Comparison of ENCODE assay signal across 9 mouse cellular contexts in the genomic region with DNA sequence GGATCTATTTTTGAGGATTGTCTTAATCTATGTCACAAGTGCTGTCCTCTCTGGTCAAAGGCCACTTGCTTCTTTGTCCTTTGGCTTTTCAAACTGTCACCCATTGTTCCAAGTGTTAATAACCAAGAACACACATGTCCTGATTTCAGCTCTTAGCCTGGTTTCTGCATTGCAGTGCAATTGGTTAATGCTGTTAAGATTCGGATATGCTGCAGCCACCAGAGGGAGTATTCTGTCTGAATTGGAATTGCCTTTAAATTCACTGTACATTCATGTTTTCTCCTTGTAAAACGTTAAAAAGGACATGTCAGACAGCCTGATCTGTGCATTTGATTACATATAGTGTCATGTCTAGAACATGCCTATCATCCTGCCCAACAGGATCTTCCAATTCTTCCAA. TPM values are rescaled to one million over a fixed set of nuclear protein-coding genes. Genes with fewer than 3 reads are reported as not detected.
DNase-seq lines count a peak whose midpoint lies in the region; ATAC-seq and TF ChIP-seq lines count a peak whose summit lies in the region.
"Had no signal": no experiment of that assay in that cellular context is flagged by ENCODE, and none has a peak within 500 bp of the region (broad histone marks: within the 10 kb centered on the region; RNA-seq: fewer than 3 reads in every experiment).

No protein-coding gene starts in this region.

- no peak for TF ChIP-seq POLR2A in kidney, adult 2 months (IDR thresholded peaks at IDR 0.05; ENCODE audit: low read depth, low read length)

- no peaks in the 10 kb centered on the region for H3K36me3 ChIP-seq in kidney, adult 2 months (ENCODE audit: control insufficient read depth, insufficient read depth, low read length)
- no peaks in the 10 kb centered on the region for H3K36me3 ChIP-seq in kidney, embryonic 16.5 days (ENCODE audit: insufficient read depth, low read length)

- no peak overlapping the region for H3K4me2 ChIP-seq in kidney, embryonic 16.5 days (replicated peaks; ENCODE audit: low read depth, low read length)

- no peak overlapping the region for H3K9ac ChIP-seq in kidney, embryonic 16.5 days (replicated peaks; ENCODE audit: low read length)

- TF ChIP-seq CTCF in kidney, adult 2 months (conservative IDR thresholded peaks at IDR 0.05; ENCODE audit: insufficient read depth, insufficient read length, low read depth, low read length), result no peak

- intact Hi-C loops in left cerebral cortex, postnatal 14 days (cut with DNase I), result loop anchor here (2.0 kb wide), 1 partner anchor 1088 kb away; no protein-coding TSS in a partner anchor

- no peak overlapping the region for H3K4me3 ChIP-seq in kidney, adult 2 months (ENCODE audit: insufficient read depth, low read depth, low read length)
- H3K4me3 ChIP-seq in kidney, embryonic 16.5 days (ENCODE audit: low read length), result no peak overlapping the region
- H3K4me3 ChIP-seq: myocyte had no signal

- no peaks in the 10 kb centered on the region for H3K27me3 ChIP-seq in kidney, adult 2 months (replicated peaks; ENCODE audit: control insufficient read depth, insufficient read depth, low read length)
- H3K27me3 ChIP-seq in kidney, embryonic 16.5 days (ENCODE audit: insufficient read depth, low read length), result no peaks in the 10 kb centered on the region

- no peak overlapping the region for H3K27ac ChIP-seq in kidney, adult 2 months (ENCODE audit: insufficient read depth, low read depth, low read length)
- H3K27ac ChIP-seq in kidney, embryonic 16.5 days (ENCODE audit: low read length), result no peak overlapping the region

- 14% methylated on average over 2 of the region's 2 CpGs for WGBS in kidney, adult 2 months
- WGBS in kidney, embryonic 16.5 days, result 48% methylated on average over 2 of the region's 2 CpGs

- no peaks in the 10 kb centered on the region for H3K4me1 ChIP-seq in kidney, adult 2 months (ENCODE audit: control insufficient read depth, insufficient read depth, low read length)
- no peaks in the 10 kb centered on the region for H3K4me1 ChIP-seq in kidney, embryonic 16.5 days (ENCODE audit: insufficient read depth, low read length)

- no peak for ATAC-seq in kidney, embryonic 16.5 days (ENCODE audit: low FRiP score, low TSS enrichment)
- no peak for ATAC-seq in monocyte, adult 5-6 weeks (replicated peaks; ENCODE audit: insufficient number of reproducible peaks, low FRiP score, low TSS enrichment, poor library complexity, severe bottlenecking)

- peak; percentile 8 for DNase-seq in kidney, adult 2 months
- DNase-seq in Muller cell, postnatal 12 days (ENCODE audit: inconsistent ontology term), result peak; percentile 19
- peak; percentile 19 for DNase-seq in embryo, embryonic 9.5 days (ENCODE audit: extremely low spot score)
- DNase-seq in left cerebral cortex, postnatal 14 days (ENCODE audit: low spot score in 2 of 2), result peak; percentile 70 to 75
- DNase-seq in telencephalon, adult 2 months (ENCODE audit: low read depth, low spot score), result peak; percentile 35
- DNase-seq in thymus, postnatal 25 days, result no peak

- H3K9me3 ChIP-seq in kidney, embryonic 16.5 days (ENCODE audit: low read length), result no peaks in the 10 kb centered on the region

RNA-seq across cellular contexts. Expression of a gene that starts 40.4 kb away (rescaled TPM):
- polyA plus RNA-seq in kidney, adult 2 months (2012; rRNA removed), result 7.1 and 8.0 TPM in 2 replicates
- polyA plus RNA-seq in kidney, embryonic 16.5 days (2015; fragmentation: Nextera tagmentation; extraction: Ambion mirVana), result 28.0 and 28.9 TPM in 2 replicates
- 10 to 100 TPM; 20.7 to 22.4 TPM for total RNA-seq in left cerebral cortex, postnatal 14 days (2021)
- 3.8 to 8.8 TPM (median 5.2 TPM) in 3 replicates for total RNA-seq in monocyte, adult 5-6 weeks (2017)

RNA-seq across cellular contexts. Expression of a gene that starts 57.3 kb away (rescaled TPM):
- 40.4 and 53.1 TPM in 2 replicates for polyA plus RNA-seq in kidney, adult 2 months (2012; rRNA removed)
- 192 and 210 TPM in 2 replicates for polyA plus RNA-seq in kidney, embryonic 16.5 days (2015; fragmentation: Nextera tagmentation; extraction: Ambion mirVana)
- total RNA-seq in left cerebral cortex, postnatal 14 days (2021), result 10 to 100 TPM; 57.6 to 60.0 TPM
- total RNA-seq in monocyte, adult 5-6 weeks (2017), result 97.1 to 190 TPM (median 152 TPM) in 3 replicates

RNA-seq across cellular contexts. Expression of a gene that starts 57.4 kb away (rescaled TPM):
- polyA plus RNA-seq in kidney, adult 2 months (2012; rRNA removed), result 9.4 and 9.7 TPM in 2 replicates
- polyA plus RNA-seq in kidney, embryonic 16.5 days (2015; fragmentation: Nextera tagmentation; extraction: Ambion mirVana), result 107 and 108 TPM in 2 replicates
- 10 to 100 TPM; 30.4 to 36.4 TPM for total RNA-seq in left cerebral cortex, postnatal 14 days (2021)
- 66.2 to 102 TPM (median 90.5 TPM) in 3 replicates for total RNA-seq in monocyte, adult 5-6 weeks (2017)
